Mouse (Mus musculus) urinary bladder, postnatal 25 days (tissue): ENCODE measurements around the gene Smok2a.
"Not testable (repeated sequence)": the region's sequence is repeated elsewhere in the genome, so short reads cannot be mapped to it uniquely, and the experiment has no call there.

Source experiments
- DNase-seq: peaks from one replicate; pipeline ENCODE4 v3.0.0; 2022; ENCODE audit warnings: low spot score

The Smok2a gene

DNA sequence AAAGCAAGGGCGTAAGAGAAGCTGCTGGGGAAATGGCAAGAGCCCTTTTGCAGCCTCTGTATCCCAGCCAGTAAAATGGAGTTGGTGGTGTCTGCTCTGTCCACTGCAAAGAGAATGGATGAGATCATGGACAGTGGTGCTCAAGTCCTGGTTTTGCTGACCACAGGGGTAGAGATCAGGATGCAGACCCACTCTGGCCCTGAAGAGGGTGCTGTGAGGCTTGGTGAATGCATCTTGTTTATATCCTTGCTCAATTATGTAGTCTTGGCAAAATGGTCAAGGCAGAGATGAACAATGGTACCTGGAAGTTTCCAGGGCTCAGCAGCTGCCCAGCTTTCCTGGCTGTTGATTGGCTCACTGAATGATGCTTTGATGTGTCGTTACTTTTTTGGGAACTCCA, 5.4 kb upstream of the Smok2a start:
- no peak for DNase-seq

DNA sequence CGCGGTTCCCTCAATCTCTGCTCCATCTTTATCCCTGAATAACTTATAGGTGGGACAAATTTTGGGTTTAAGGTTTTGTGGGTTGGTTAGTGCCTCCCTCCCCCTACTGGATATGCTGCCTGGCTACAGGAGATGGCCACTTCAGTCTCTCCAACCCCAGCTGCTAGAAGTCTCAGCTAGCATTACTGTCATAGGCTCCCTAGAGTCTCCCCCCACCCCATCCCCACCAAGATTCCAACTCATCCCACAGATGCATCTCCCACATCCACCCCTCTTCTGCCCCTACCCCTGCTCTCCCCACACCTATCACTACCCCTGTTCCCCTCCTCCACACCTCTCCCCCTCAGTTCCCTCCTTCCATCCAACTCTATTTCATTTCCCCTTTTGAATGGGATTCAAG, 933 bp downstream of the Smok2a start:
- DNase-seq = not testable (repeated sequence)

DNA sequence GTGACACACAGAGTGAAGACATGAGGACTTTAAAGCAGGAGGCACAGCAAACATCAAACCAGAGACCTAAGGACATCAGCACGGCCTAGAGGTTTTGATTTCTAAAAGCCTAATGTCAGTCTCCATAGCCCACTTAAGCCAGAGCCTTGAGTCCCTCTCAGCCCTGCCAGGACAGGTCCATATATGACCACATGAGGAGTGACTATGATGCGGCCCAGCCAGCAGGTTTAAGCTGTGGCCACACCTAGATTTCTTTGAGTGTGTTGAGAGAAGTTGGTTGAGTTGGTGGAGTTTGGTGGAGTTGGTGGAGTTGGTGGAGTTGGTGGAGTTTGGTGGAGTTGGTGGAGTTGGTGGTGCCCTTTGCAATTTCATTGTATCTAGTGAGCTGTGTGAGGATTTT, 9.0 kb downstream of the Smok2a start, which contains the start of gene Smok2b:
Smok2b (plus strand) TSS at position 301 of the 400 bp plus-strand sequence.
- not testable (repeated sequence) for DNase-seq

DNA sequence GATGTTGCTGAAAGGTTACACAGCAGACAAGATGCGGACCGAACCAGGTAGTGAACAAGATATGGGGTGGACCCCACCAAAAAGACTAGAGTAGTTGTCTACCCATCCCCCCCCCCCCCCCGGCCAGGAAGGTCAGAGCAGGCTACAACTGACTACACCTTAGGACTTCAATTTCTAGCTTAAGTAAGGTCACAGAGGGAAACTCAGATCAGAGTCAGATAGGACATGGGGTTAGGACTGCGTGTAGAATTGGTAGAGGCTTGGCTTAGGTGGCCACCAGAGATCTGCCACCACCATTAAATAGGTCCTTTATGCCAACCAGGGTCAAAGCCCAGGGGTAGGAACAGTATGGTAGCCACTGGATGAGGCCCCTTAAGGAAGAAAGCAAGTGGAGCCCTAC, 18.5 kb downstream of the Smok2a start:
- DNase-seq = not testable (repeated sequence)

DNA sequence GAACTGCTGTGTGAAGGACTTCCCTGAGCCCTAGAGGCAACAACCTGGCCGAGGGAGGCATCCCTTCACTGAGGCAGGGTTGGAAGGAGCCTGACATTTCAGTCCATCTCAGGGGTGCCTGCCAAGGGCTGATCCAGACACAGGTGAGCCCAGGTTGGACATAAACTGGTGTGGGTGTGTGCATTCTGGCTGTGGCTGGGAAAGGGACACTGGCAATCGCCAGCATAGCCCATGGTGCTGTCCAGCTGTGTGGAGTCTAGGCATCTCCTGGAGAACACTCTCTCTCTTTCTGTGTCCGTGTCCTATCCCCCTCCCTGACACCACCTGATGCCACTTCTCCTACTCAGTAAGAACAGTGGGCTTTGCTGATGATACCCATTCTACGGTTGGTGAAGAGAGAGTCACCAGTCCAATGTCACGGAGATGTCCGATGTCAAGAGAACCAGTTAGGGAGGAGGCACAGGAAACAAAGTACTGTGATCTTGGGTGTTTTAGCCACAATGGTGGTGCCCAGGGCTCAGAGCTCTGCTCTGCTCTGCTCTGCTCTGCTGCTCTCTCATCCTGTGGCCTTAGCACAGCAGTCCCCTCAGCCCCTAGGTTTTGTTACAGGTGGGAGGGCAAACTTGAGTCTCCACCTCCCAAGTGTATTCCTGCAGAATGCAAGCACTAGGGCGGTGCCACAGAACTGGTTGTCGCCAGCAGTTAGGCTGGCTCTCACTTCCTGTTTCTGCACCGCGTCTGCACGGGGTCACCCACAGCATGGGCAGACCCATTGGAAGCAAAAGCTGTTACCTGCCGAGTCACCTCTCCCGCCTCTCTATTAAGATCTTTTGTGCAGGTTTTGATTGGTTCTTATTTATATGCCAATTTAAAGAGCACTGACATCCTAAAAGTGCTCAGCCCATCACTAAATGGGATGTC, 20.1 kb downstream of the Smok2a start:
- not testable (repeated sequence) for DNase-seq

DNA sequence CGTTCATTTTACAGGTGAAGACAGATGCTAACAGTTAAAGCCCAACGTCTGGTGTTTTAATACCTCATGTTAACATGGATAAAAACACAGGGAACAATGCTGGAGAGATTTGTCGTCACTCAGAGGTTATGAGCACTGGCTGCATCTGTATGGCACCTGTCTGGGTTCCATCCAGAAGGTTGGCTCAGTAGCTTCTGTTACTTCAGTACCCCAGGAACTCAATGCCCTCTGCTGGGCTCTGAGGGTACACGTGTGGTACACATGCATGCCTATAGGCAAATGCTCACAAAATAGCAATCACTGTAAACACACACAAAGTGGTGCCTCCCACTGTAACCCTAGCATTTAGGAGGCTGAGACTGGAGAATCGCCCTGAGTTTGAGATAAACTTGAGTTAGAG, 33.8 kb downstream of the Smok2a start:
- DNase-seq = not testable (repeated sequence)
